Mouse (Mus musculus) embryonic fibroblast, embryonic 13.5 days (primary cell): ENCODE measurements around the gene Gpc4.

Experiments
- CTCF ChIP-seq: IDR thresholded peaks from 2 replicates; pipeline ENCODE4 v1.5.1; 2011; ENCODE audit warnings: mild to moderate bottlenecking, control low read depth, low read length, moderate library complexity, borderline replicate concordance; ENCODE audit not compliant: insufficient read depth
- POLR2A ChIP-seq: IDR thresholded peaks from 2 replicates; pipeline ENCODE4 v1.6.1; 2011; ENCODE audit warnings: low read depth, mild to moderate bottlenecking, control low read depth, low read length, moderate library complexity

GRCm38 (mm10) chrX:52155408-52155953 is 9.6 kb downstream of the Gpc4 start:
- TF ChIP-seq CTCF, result no peak
- TF ChIP-seq POLR2A, result no peak
